Mouse (Mus musculus) ZHBTc4 (cell line): ENCODE data around the gene Eml3.
A peak's percentile ranks its signal among the peaks of the same experiment; 100 is the strongest.

Source experiments
- DNase-seq: peaks from one replicate; pipeline ENCODE4 v3.0.0-alpha.2; 2011; ENCODE audit warnings: low read depth, low spot score

The Eml3 gene

GRCm38 (mm10) chr19:8987816-8988215, 58.5 kb downstream of the Eml3 start:
- DNase-seq: peak; percentile 4

- peak; percentile 51 for DNase-seq
Measured at GRCm38 (mm10) chr19:8988346-8989065, 59.2 kb downstream of the Eml3 start.

GRCm38 (mm10) chr19:8989066-8989566, 59.8 kb downstream of the Eml3 start, which contains the start of gene Ahnak:
Gene Ahnak (plus strand): TSS chr19:8989284.
- DNase-seq: peak; percentile 81

- DNase-seq: peak; percentile 96
Measured at GRCm38 (mm10) chr19:8989567-8990431, 60.4 kb downstream of the Eml3 start.

- no peak for DNase-seq
Measured at GRCm38 (mm10) chr19:8990432-8991102, 61.2 kb downstream of the Eml3 start.
